Mouse (Mus musculus) C2C12 (cell line): Measurements from ENCODE around the gene F12. TPM values are rescaled to one million over a fixed set of nuclear protein-coding genes. Genes with fewer than 3 reads are reported as not detected.

ENCODE experiments used
- H3K27me3 ChIP-seq: one replicate; pipeline ENCODE4 v1.6.1; 2011; ENCODE audit not compliant: control insufficient read depth, insufficient read depth, insufficient read length
- H3K36me3 ChIP-seq: one replicate; pipeline ENCODE4 v1.6.1; 2011; ENCODE audit not compliant: control insufficient read depth, insufficient read depth
- H3K4me3 ChIP-seq: one replicate; pipeline ENCODE4 v1.5.1; 2011; ENCODE audit warnings: mild to moderate bottlenecking, control low read depth; ENCODE audit not compliant: poor library complexity, insufficient read depth, severe bottlenecking
- H3K79me2 ChIP-seq: one replicate; pipeline ENCODE4 v1.6.1; 2011; ENCODE audit not compliant: control insufficient read depth, insufficient read depth
- H3K79me3 ChIP-seq: one replicate; pipeline ENCODE4 v1.6.1; 2011; ENCODE audit warnings: low read depth, control low read depth
- H3ac ChIP-seq: one replicate; pipeline ENCODE3; 2011; ENCODE audit warnings: low read depth; ENCODE audit not compliant: control insufficient read depth, insufficient read length
- CEBPB ChIP-seq: IDR thresholded peaks from one replicate; pipeline ENCODE4 v1.6.1; 2011; ENCODE audit warnings: low read depth, mild to moderate bottlenecking, control low read depth, moderate library complexity
- CTCF ChIP-seq: IDR thresholded peaks from one replicate; pipeline ENCODE4 v1.5.1; 2011; ENCODE audit not compliant: control insufficient read depth, insufficient read depth, insufficient read length
- FOSL1 ChIP-seq: IDR thresholded peaks from one replicate; pipeline ENCODE4 v1.8.0; 2011; ENCODE audit warnings: mild to moderate bottlenecking, low read length; ENCODE audit not compliant: poor library complexity, insufficient read depth, severe bottlenecking
- MAX ChIP-seq: IDR thresholded peaks from one replicate; pipeline ENCODE4 v1.6.1; 2011; ENCODE audit warnings: mild to moderate bottlenecking, control low read depth
- MYOD1 ChIP-seq: IDR thresholded peaks from one replicate; pipeline ENCODE4 v1.6.1; 2011; ENCODE audit warnings: low read depth; ENCODE audit not compliant: control insufficient read depth, insufficient read length
- MYOG ChIP-seq: IDR thresholded peaks from one replicate; pipeline ENCODE4 v1.6.1; 2011; ENCODE audit not compliant: control insufficient read depth, insufficient read length; ENCODE audit errors: extremely low read depth
- USF1 ChIP-seq: IDR thresholded peaks from one replicate; pipeline ENCODE4 v1.6.1; 2011; ENCODE audit warnings: low read depth, mild to moderate bottlenecking, control low read depth, moderate library complexity
- polyA plus RNA-seq: library from polyadenylated mRNA; unstranded; fragments of >200 nt; fragmentation: generic; extraction: Trizol; gene quantifications from one replicate; pipeline ENCODE4 v1.2.1, GENCODE M21; 2012; ENCODE audit warnings: missing spikeins

F12 gene
- polyA plus RNA-seq, 1 experiment = not detected

- Histone ChIP-seq H3K4me3 (no peak overlapping the region), H3K27me3 (no peaks in the 10 kb centered on the region), H3K36me3 (peaks cover 30% of the 10 kb centered on the region), H3K79me3 (peaks cover 38% of the 10 kb centered on the region), H3K79me2 (peaks cover 57% of the 10 kb centered on the region), H3ac (no peak overlapping the region)
- TF ChIP-seq MYOG (no peak), MAX (no peak), FOSL1 (no peak), USF1 (no peak), CEBPB (no peak), MYOD1 (no peak), CTCF (no peak)
Measured at GRCm38 (mm10) chr13:55448131-55448530, 21.5 kb upstream of the F12 start.

DNA sequence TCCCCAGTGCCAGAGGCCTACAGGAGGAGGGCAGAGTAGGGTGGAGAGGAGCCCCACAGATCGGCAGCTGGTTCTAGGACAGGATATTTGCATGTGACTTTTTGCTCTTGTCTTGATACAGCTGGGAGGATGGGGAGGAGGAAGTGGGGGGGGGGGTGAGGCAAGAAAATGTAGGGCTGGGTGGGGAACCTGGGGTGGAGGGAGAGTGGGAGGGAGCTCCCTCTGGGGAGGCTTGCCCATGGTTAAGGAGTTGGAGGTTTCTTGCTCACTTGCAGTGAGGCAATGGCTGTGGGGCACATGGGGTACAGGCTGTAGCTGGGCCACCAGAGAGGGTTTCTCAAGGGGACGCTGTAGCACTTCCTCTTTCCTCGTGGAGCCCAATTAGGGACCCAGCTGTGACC lies 20.9 kb upstream of the F12 start:
- no peak for TF ChIP-seq CEBPB
- Histone ChIP-seq H3K36me3 (peaks cover 24% of the 10 kb centered on the region), H3K27me3 (no peaks in the 10 kb centered on the region), H3K79me3 (peaks cover 38% of the 10 kb centered on the region), H3K4me3 (no peak overlapping the region), H3K79me2 (peaks cover 54% of the 10 kb centered on the region), H3ac (no peak overlapping the region)

DNA sequence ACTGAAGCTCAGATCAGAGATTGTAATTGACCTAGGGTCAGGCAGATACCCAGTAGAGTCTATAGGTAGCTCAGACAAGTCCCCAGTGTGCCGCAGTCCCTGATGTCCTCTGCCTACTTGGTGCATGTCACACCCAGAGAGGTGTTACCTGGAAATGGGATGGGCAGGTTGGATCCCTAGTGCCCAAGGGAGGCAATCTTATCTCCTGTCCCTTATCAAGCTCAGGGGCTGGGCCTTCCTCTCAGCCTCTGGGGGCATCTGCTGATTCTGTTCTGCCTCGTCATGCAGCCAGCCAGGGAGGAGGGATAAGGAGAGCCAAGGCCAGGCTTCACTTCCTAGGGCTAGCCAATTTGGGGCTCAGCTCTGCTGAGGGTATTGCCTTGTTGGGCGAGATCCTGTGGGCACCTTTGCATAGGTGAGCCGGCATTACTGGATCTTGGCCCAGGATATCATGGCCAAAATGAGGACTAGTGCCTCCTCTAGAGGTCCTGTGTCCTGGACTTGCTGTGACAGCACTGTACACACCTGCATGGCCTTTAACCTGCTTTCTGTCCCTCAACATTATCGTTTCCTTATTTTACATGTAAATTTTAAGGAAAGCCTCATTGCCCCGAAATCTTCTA lies 20.0 kb upstream of the F12 start:
- Histone ChIP-seq H3K79me3 (peaks cover 37% of the 10 kb centered on the region), H3K36me3 (peaks cover 15% of the 10 kb centered on the region), H3K79me2 (peaks cover 46% of the 10 kb centered on the region), H3ac (peak overlapping the region; percentile 27), H3K4me3 (peak overlapping the region; percentile 78), H3K27me3 (no peaks in the 10 kb centered on the region)
- TF ChIP-seq CEBPB = no peak
- TF ChIP-seq USF1 = no peak
- TF ChIP-seq CTCF = no peak
- no peak for TF ChIP-seq FOSL1
- no peak for TF ChIP-seq MAX
- TF ChIP-seq MYOD1 = no peak
- TF ChIP-seq MYOG = no peak

GRCm38 (mm10) chr13:55445361-55446091 lies 18.9 kb upstream of the F12 start:
- Histone ChIP-seq H3K4me3 (peak overlapping the region; percentile 78), H3K27me3 (no peaks in the 10 kb centered on the region), H3K79me3 (peaks cover 36% of the 10 kb centered on the region), H3K79me2 (peaks cover 46% of the 10 kb centered on the region), H3K36me3 (peaks cover 6% of the 10 kb centered on the region), H3ac (peak overlapping the region; percentile 84)
- no peak for TF ChIP-seq FOSL1
- no peak for TF ChIP-seq MYOD1
- peak; percentile 14 for TF ChIP-seq USF1

DNA sequence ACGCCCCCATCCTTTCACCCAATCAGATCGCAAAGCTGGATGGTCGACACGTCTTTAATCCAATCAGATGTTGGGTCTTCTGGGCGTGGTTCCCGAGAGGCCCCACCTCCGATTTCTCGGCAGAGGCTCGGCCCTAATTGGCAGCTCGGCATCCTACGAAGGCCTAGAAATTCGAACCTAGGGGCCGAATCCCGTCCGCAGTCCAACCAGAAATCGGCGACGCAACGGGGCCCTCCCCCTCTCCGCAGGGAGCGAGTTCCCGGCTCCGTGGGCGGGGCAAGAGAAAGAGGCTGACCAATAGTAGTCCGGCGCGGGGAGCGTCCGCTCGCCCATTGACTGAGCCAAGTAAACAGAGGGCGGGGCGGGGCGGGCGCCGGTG lies 18.3 kb upstream of the F12 start, which contains the start of gene Grk6:
Gene Grk6, plus strand, starts transcription at position 136 of the 379 bp plus-strand sequence.
- Histone ChIP-seq H3K79me2 (peaks cover 46% of the 10 kb centered on the region), H3K4me3 (peak within 1 kb of the TSS; percentile 78), H3ac (peak within 1 kb of the TSS; percentile 84), H3K36me3 (peaks cover 6% of the 10 kb centered on the region), H3K79me3 (peaks cover 36% of the 10 kb centered on the region), H3K27me3 (no peaks in the 10 kb centered on the region)
- TF ChIP-seq MYOG (no peak), CTCF (no peak), FOSL1 (no peak), USF1 (no peak), MAX (no peak), MYOD1 (no peak), CEBPB (no peak)

GRCm38 (mm10) chr13:55444286-55444936 lies 17.8 kb upstream of the F12 start:
- Histone ChIP-seq H3K79me3 (peaks cover 36% of the 10 kb centered on the region), H3ac (peak overlapping the region; percentile 57), H3K79me2 (peaks cover 42% of the 10 kb centered on the region), H3K27me3 (no peaks in the 10 kb centered on the region), H3K36me3 (peaks cover 6% of the 10 kb centered on the region), H3K4me3 (peak overlapping the region; percentile 34)
- TF ChIP-seq MYOG (no peak), FOSL1 (no peak), USF1 (no peak), CEBPB (no peak), MAX (no peak), CTCF (no peak), MYOD1 (no peak)
